Mouse (Mus musculus): ENCODE measurements at regions not wholly inside any gene's neighbourhood (a gene's known extent, or its start where the extent isn't known, plus 50 kb on each side); places are given as distances from the start of the nearest gene placed in this dataset.
A peak's percentile ranks its signal among the peaks of the same experiment; 100 is the strongest.

- no peak overlapping the region for H3K27ac ChIP-seq
- ATAC-seq (replicated peaks; ENCODE audit: low FRiP score, low read depth), result no peak
- no peak for TF ChIP-seq CTCF (IDR thresholded peaks at IDR 0.05; ENCODE audit: low read depth)
These were observed 432.9 kb upstream of the B3galt2 start for GRCm38 (mm10) chr1:143207399-143208065.

DNA sequence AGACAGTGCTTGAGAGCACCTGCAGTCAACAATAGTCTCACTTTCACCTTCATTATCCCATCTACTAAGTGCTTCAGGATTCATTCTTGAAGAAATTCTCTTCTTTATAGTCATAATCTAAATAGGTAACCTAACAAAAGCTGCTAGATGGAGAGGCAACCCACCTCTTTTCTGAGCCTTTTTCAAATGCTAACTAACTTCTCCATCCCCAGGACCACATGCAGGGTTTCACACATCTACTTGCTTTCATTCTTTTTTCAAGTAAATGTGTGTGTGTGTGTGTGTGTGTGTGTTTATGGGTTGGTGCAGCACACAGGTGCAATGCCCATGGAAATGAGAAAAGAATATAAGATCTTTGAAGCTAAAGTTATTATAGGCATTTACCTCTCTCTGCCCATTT, 423.1 kb upstream of the B3galt2 start:
- Histone ChIP-seq H3K9ac (ENCODE audit: low read depth, low read length) (no peak overlapping the region), H3K27me3 (ENCODE audit: insufficient read depth, low read length) (no peaks in the 10 kb centered on the region), H3K4me3 (replicated peaks; ENCODE audit: low read depth, low read length) (no peak overlapping the region), H3K4me2 (ENCODE audit: low read length) (no peak overlapping the region), H3K27ac (no peak overlapping the region), H3K4me1 (replicated peaks; ENCODE audit: insufficient read depth, low read length) (no peaks in the 10 kb centered on the region), H3K36me3 (ENCODE audit: insufficient read depth, low read length) (no peaks in the 10 kb centered on the region), H3K9me3 (replicated peaks; ENCODE audit: low read length) (no peaks in the 10 kb centered on the region)
- no peak for ATAC-seq (replicated peaks; ENCODE audit: low FRiP score, low read depth)
- no peak for TF ChIP-seq CTCF (IDR thresholded peaks at IDR 0.05; ENCODE audit: low read depth)
- no peak for DNase-seq (ENCODE audit: low spot score)

More at GRCm38 (mm10) chr1:143207399-143208065, 432.9 kb upstream of the B3galt2 start:
- no peak overlapping the region for H3K4me3 ChIP-seq (replicated peaks; ENCODE audit: low read depth, low read length)
- WGBS, result 53% methylated on average over 6 of the region's 6 CpGs
- no peaks in the 10 kb centered on the region for H3K4me1 ChIP-seq (replicated peaks; ENCODE audit: insufficient read depth, low read length)
- H3K9ac ChIP-seq (ENCODE audit: low read depth, low read length), result no peak overlapping the region
- no peaks in the 10 kb centered on the region for H3K36me3 ChIP-seq (ENCODE audit: insufficient read depth, low read length)
- no peaks in the 10 kb centered on the region for H3K27me3 ChIP-seq (ENCODE audit: insufficient read depth, low read length)
- DNase-seq (ENCODE audit: low spot score), result peak; percentile 24
- no peak overlapping the region for H3K4me2 ChIP-seq (ENCODE audit: low read length)
- H3K9me3 ChIP-seq (replicated peaks; ENCODE audit: low read length), result no peaks in the 10 kb centered on the region

DNA sequence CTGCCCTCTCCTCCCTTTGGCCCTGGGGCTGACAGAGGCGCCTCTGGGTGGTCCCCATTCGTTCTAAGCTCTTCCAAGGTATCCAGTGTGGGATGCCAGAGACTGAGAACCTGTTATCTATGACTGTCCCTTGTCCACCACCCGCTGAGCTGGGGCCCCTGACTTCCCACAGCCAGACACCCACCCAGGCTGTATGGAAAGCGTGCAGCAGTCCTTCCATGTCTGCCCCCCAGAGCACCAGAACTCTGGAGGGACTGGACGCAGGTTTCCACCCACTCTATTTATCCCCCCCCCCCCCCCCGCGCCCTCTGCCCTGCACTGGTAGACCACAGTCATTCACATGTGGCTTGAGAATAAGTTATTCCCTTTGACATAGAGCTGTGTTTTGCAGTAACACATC, 408.5 kb upstream of the B3galt2 start:
- WGBS, result 91% methylated on average over 7 of the region's 7 CpGs
- H3K36me3 ChIP-seq (ENCODE audit: insufficient read depth, low read length), result no peaks in the 10 kb centered on the region
- no peaks in the 10 kb centered on the region for H3K27me3 ChIP-seq (ENCODE audit: insufficient read depth, low read length)
- H3K4me3 ChIP-seq (replicated peaks; ENCODE audit: low read depth, low read length), result no peak overlapping the region
- no peak for DNase-seq (ENCODE audit: low spot score)
- no peak for ATAC-seq (replicated peaks; ENCODE audit: low FRiP score, low read depth)
- no peaks in the 10 kb centered on the region for H3K9me3 ChIP-seq (replicated peaks; ENCODE audit: low read length)
- H3K9ac ChIP-seq (ENCODE audit: low read depth, low read length), result no peak overlapping the region
- no peak overlapping the region for H3K4me2 ChIP-seq (ENCODE audit: low read length)
- no peak for TF ChIP-seq CTCF (IDR thresholded peaks at IDR 0.05; ENCODE audit: low read depth)
- H3K4me1 ChIP-seq (replicated peaks; ENCODE audit: insufficient read depth, low read length), result no peaks in the 10 kb centered on the region
- H3K27ac ChIP-seq, result no peak overlapping the region

GRCm38 (mm10) chr1:143258470-143259215, 381.8 kb upstream of the B3galt2 start:
- Histone ChIP-seq H3K36me3 (ENCODE audit: insufficient read depth, low read length) (no peaks in the 10 kb centered on the region), H3K4me1 (replicated peaks; ENCODE audit: insufficient read depth, low read length) (no peaks in the 10 kb centered on the region), H3K27me3 (ENCODE audit: insufficient read depth, low read length) (no peaks in the 10 kb centered on the region), H3K4me2 (ENCODE audit: low read length) (no peak overlapping the region), H3K27ac (no peak overlapping the region), H3K9me3 (replicated peaks; ENCODE audit: low read length) (no peaks in the 10 kb centered on the region), H3K4me3 (replicated peaks; ENCODE audit: low read depth, low read length) (no peak overlapping the region), H3K9ac (ENCODE audit: low read depth, low read length) (no peak overlapping the region)
- WGBS, result 75% methylated on average over 5 of the region's 5 CpGs
- TF ChIP-seq CTCF (IDR thresholded peaks at IDR 0.05; ENCODE audit: low read depth), result no peak
- DNase-seq (ENCODE audit: low spot score) (no peak), ATAC-seq (replicated peaks; ENCODE audit: low FRiP score, low read depth) (no peak)

DNA sequence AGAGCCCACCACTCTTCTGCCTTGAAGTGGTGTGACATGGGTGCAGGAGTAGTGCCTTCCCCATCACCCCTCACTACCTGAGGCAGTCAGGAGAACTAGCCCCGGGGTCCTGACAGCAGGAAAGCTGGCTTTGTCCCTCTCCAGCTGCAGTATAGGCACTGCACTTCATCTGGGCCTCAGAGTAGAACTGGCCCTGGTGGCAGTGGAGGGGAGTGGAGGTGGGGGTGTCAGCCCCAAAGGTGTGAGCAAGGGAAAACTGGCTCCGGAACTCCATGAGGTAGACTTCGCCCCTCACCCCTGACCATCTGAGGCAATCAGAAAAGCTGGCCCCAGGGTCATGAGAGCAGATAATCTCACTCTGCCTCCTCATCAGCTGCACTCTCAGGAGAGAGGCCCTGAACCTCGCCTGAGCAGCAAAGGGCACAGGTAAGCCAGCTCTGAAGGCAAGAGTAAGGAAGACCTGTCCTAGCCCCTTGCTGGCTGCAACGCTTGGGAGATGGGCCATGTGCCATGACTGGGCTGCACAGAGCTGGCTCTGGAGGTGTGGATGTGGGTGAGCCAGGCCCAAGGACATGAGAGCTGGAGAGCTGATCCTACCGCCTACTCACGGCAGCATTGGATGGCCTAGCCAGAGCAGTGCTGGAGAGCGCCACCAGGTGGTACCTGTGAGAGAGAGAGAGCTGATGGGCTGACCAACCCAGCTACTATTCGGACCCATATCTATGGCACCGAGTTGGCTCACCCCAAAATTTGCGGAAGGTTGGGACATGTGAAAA, 377.0 kb upstream of the B3galt2 start:
- Histone ChIP-seq H3K9me3 (replicated peaks; ENCODE audit: low read length) (no peaks in the 10 kb centered on the region), H3K27me3 (ENCODE audit: insufficient read depth, low read length) (no peaks in the 10 kb centered on the region), H3K36me3 (ENCODE audit: insufficient read depth, low read length) (no peaks in the 10 kb centered on the region), H3K27ac (no peak overlapping the region), H3K9ac (ENCODE audit: low read depth, low read length) (no peak overlapping the region), H3K4me3 (replicated peaks; ENCODE audit: low read depth, low read length) (no peak overlapping the region), H3K4me1 (replicated peaks; ENCODE audit: insufficient read depth, low read length) (no peaks in the 10 kb centered on the region), H3K4me2 (ENCODE audit: low read length) (no peak overlapping the region)
- no peak for DNase-seq (ENCODE audit: low spot score)
- TF ChIP-seq CTCF (IDR thresholded peaks at IDR 0.05; ENCODE audit: low read depth), result no peak
- ATAC-seq (replicated peaks; ENCODE audit: low FRiP score, low read depth), result 0 out of 2 replicates have a peak, but pooled peaks have one; percentile 21
- 76% methylated on average over 11 of the region's 11 CpGs for WGBS

GRCm38 (mm10) chr1:143265216-143265615, 375.2 kb upstream of the B3galt2 start:
- Histone ChIP-seq H3K4me1 (replicated peaks; ENCODE audit: insufficient read depth, low read length) (no peaks in the 10 kb centered on the region), H3K9me3 (replicated peaks; ENCODE audit: low read length) (no peaks in the 10 kb centered on the region), H3K4me3 (replicated peaks; ENCODE audit: low read depth, low read length) (no peak overlapping the region), H3K27me3 (ENCODE audit: insufficient read depth, low read length) (no peaks in the 10 kb centered on the region), H3K9ac (ENCODE audit: low read depth, low read length) (no peak overlapping the region), H3K4me2 (ENCODE audit: low read length) (no peak overlapping the region), H3K36me3 (ENCODE audit: insufficient read depth, low read length) (no peaks in the 10 kb centered on the region), H3K27ac (no peak overlapping the region)
- WGBS, result 66% methylated on average over 4 of the region's 4 CpGs
- no peak for TF ChIP-seq CTCF (IDR thresholded peaks at IDR 0.05; ENCODE audit: low read depth)
- no peak for ATAC-seq (replicated peaks; ENCODE audit: low FRiP score, low read depth)
- no peak for DNase-seq (ENCODE audit: low spot score)

Measured in kidney, postnatal 0 days (tissue).